Mouse (Mus musculus): ENCODE measurements around the gene Fbxo41. TPM values are rescaled to one million over a fixed set of nuclear protein-coding genes. Genes with fewer than 3 reads are reported as not detected.
"Not testable (repeated sequence)": the region's sequence is repeated elsewhere in the genome, so short reads cannot be mapped to it uniquely, and the experiment has no call there.

Fbxo41 gene
- polyA plus RNA-seq, 1 experiment from 2014 or later = 10.4 TPM

DNA sequence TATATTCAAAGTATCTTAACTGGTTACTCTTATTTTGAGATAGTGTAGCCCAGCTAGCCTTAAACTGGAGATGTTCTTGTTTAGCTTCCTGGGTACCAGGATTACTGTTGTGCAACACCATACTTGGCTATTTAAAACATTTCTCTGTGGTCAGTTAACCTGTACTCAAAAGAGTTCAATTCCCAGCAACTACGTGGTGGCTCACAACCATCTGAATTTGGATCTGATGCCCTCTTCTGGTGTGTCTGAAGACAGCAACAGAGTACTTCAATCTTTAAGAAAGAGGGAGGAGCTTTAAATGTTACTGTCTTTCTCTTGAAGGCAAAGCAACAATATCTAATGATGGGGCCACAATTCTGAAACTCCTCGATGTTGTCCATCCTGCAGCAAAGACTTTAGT, 43.2 kb downstream of the Fbxo41 start:
- no peaks in the 10 kb centered on the region for H3K27me3 ChIP-seq
- WGBS = 93% methylated on average over 2 of the region's 2 CpGs
- no peak overlapping the region for H3K9ac ChIP-seq
- H3K27ac ChIP-seq (replicated peaks) = no peak overlapping the region
- no peak overlapping the region for H3K4me2 ChIP-seq
- no peak for ATAC-seq (ENCODE audit: low FRiP score, low read depth)
- H3K4me1 ChIP-seq (replicated peaks) = peaks cover 26% of the 10 kb centered on the region
- peaks cover 56% of the 10 kb centered on the region for H3K36me3 ChIP-seq
- no peak overlapping the region for H3K4me3 ChIP-seq
- no peaks in the 10 kb centered on the region for H3K9me3 ChIP-seq

DNA sequence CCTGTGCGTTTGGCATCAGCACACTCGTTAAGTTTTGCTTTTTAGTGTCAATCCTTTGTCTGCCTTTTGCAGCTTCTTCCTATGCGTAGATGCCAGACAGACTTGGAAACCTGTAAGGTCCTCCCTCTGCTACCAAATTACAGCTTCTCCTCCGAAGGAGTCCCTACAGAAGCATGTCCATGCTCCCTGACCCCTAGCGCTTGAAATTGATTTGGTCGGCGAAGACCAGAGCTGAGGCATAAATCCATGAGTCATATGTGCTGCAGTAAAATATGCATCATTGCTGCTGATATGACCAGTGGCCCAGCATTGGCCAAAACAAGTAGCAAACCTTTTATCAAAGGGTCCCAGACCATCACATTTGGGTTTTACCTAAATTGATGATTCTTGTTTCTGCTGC, 50.0 kb downstream of the Fbxo41 start:
- H3K9ac ChIP-seq = peak overlapping the region; percentile 67
- WGBS = 12% methylated on average over 7 of the region's 7 CpGs
- H3K36me3 ChIP-seq = no peaks in the 10 kb centered on the region
- no peaks in the 10 kb centered on the region for H3K27me3 ChIP-seq
- H3K27ac ChIP-seq (replicated peaks) = peak overlapping the region; percentile 89
- H3K4me1 ChIP-seq (replicated peaks) = peaks cover 53% of the 10 kb centered on the region
- H3K4me3 ChIP-seq = peak overlapping the region; percentile 62
- no peak for ATAC-seq (ENCODE audit: low FRiP score, low read depth)
- no peaks in the 10 kb centered on the region for H3K9me3 ChIP-seq
- peak overlapping the region; percentile 97 for H3K4me2 ChIP-seq

DNA sequence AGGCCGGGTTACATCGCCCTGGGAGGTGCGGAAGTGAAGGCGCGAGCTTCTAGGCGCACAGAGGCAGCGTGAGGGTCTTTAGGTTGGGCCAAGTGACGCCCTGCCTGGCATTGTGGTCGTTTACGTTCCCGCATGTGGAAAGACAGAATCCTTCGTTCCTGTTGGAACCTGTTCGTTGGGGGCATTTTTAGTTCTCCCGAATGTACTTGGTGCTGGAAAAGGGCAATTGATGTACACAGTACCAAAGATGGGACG, 50.5 kb downstream of the Fbxo41 start:
- Histone ChIP-seq H3K27ac (replicated peaks) (peak overlapping the region; percentile 89), H3K9me3 (no peaks in the 10 kb centered on the region), H3K4me3 (peak overlapping the region; percentile 62), H3K4me1 (replicated peaks) (peaks cover 50% of the 10 kb centered on the region), H3K27me3 (no peaks in the 10 kb centered on the region), H3K4me2 (peak overlapping the region; percentile 97), H3K9ac (peak overlapping the region; percentile 67), H3K36me3 (no peaks in the 10 kb centered on the region)
- no peak for ATAC-seq (ENCODE audit: low FRiP score, low read depth)
- under 1% methylated on average over 15 of the region's 15 CpGs for WGBS

DNA sequence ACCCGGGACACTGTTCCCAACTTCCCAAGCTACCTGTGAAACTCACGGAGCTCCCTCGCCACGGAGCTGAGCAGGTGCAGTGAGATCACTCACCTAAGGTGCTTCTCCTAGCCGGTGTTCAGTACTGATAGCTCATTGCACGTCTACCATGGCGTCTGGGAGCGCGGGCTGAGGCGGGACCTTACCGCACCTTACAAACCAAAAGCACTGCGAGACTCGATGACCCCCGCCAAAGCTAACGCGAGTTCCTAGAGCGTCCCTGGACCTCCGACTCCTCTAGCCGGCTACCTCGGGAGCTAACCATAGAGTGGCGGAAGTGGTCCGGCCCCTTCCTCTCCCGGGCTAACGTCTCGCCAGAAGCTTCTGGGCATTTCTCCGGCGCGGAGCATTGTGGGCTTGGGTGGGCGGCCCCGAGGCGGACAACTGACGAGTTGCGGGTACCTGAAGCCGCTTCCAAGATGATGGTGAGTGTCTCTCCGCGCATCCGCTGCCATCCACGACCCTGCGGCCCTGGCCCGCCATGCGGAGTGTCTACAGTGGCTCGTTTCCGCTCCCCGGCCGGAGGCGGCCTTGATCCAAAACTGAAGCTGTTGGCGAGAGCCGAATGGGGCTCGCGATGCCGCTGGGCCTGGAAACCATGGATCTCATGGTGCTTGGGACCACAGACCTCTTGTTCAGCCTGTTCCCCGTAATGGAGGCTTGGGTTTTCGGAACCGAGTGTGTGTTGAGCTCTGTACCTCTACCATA, 51.0 kb downstream of the Fbxo41 start, which contains the start of gene Pradc1:
TSS of gene Pradc1 (minus strand) at position 307 of the 747 bp plus-strand sequence.
- Histone ChIP-seq H3K4me1 (replicated peaks) (peaks cover 47% of the 10 kb centered on the region), H3K27me3 (no peaks in the 10 kb centered on the region), H3K36me3 (no peaks in the 10 kb centered on the region), H3K9me3 (no peaks in the 10 kb centered on the region), H3K27ac (replicated peaks) (peak within 1 kb of the TSS; percentile 89), H3K4me3 (peak within 1 kb of the TSS; percentile 62), H3K4me2 (peak within 1 kb of the TSS; percentile 97), H3K9ac (peak within 1 kb of the TSS; percentile 67)
- under 1% methylated on average over 54 of the region's 54 CpGs for WGBS
- peak; percentile 92 for ATAC-seq (ENCODE audit: low FRiP score, low read depth)

DNA sequence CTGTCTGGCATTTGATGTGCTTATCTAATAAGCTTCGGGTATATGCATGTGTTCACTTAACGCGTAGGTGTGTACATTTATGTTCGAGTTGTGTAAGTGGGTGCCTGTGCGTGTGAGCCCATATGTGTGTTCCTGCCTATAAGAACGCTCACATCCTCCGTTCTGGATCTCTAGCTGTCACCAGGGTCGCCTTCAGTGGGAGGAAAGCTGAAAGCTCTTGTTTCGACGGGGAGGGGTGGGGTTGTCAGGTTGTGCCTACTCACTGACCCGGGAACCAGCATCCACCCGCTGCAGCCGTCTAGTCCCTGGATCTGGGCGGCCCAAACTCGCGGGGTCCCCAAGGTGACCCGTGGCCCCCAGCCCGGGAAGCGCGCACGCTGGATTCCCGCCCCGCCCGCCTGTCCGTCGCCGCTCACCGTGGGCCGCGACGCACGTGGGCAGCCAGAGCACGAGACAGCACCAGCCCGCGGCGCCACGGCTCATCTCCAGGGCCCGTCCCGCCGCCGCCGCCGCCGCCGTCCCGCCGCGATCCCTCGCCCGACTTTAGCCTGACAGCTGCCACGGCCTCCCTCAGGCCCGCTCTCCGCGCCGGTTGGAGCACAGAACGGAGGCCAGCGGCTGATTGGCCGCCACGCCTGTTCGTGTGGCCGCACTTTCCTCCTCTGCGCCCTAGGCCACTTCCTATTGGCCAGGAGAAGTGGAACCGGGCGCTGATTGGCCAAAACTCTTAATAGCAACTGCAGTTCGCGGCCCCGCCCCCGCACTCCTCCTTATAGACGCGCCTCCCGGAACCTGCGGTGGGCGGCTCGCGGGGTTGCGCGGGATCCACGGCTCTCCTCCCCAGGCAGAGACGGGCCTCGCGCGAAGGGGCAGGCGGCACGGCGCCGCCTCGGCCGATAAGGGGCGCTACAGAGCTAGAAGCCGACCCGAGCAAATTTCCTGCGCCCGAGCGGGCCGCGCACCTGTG, 51.8 kb downstream of the Fbxo41 start, which contains the start of gene Cct7:
TSS of gene Cct7 (plus strand) at position 818 of the 967 bp plus-strand sequence.
- H3K27ac ChIP-seq (replicated peaks) = peak within 1 kb of the TSS; percentile 89
- H3K9ac ChIP-seq = peak within 1 kb of the TSS; percentile 67
- WGBS = 3% methylated on average over 96 of the region's 96 CpGs
- H3K4me3 ChIP-seq = peak within 1 kb of the TSS; percentile 62
- no peaks in the 10 kb centered on the region for H3K27me3 ChIP-seq
- peak; percentile 93 for ATAC-seq (ENCODE audit: low FRiP score, low read depth)
- H3K9me3 ChIP-seq = no peaks in the 10 kb centered on the region
- peak within 1 kb of the TSS; percentile 97 for H3K4me2 ChIP-seq
- peaks cover 39% of the 10 kb centered on the region for H3K4me1 ChIP-seq (replicated peaks)
- H3K36me3 ChIP-seq = peaks cover 2% of the 10 kb centered on the region; the same call in 1 of the 2 replicates

DNA sequence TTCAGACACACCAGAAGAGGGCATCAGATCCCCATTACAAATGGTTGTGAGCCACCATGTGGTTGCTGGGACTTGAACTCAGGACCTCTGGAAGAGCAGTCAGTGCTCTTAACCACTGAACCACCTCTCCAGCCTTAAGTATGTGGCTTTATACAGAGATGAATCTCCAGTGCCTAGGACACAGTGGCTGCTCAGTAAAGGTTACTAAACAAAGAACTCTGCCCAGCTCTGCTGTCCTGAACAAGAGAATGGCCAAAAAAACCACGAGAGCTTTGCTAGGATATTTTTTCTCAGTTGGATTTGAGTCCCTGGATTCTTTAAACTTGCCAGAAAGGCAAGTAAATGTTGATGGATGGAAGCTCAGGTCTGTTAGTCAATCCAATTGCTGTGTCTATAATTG, 52.7 kb downstream of the Fbxo41 start:
- ATAC-seq (ENCODE audit: low FRiP score, low read depth); H3K4me3 ChIP-seq; H3K27ac ChIP-seq (replicated peaks); H3K9ac ChIP-seq; H3K27me3 ChIP-seq; H3K9me3 ChIP-seq: not testable (repeated sequence)
- Histone ChIP-seq H3K4me1 (replicated peaks) (peaks cover 32% of the 10 kb centered on the region), H3K36me3 (peaks cover 11% of the 10 kb centered on the region; the same call in 1 of the 2 replicates), H3K4me2 (peak overlapping the region; percentile 97)
- 65% methylated on average over 1 of the region's 1 CpGs for WGBS

DNA sequence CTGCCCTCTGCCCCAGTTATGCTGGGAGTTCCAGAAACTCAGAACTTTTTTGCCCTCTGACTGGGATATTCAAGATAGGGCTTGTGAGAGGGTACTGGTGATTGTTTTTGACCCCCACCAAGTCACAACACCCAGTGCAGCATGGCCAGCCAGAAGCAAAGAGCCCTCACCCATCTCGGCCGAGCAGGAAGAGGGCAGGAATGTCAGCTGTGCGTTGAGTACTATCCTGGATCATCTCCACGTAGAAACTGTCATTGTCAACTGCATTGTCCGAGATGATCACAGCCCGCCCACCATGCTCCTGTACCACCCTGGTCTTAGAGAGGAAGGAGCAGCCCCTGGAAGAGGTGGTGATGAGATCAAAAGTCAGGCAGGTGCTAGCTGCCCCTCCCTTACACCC, 55.4 kb downstream of the Fbxo41 start:
- WGBS = 81% methylated on average over 6 of the region's 6 CpGs
- Histone ChIP-seq H3K27ac (replicated peaks) (no peak overlapping the region), H3K36me3 (peaks cover 18% of the 10 kb centered on the region; the same call in 1 of the 2 replicates), H3K4me3 (no peak overlapping the region), H3K4me2 (no peak overlapping the region), H3K27me3 (no peaks in the 10 kb centered on the region), H3K4me1 (replicated peaks) (peaks cover 6% of the 10 kb centered on the region; the same call in 1 of the 2 replicates), H3K9ac (no peak overlapping the region), H3K9me3 (no peaks in the 10 kb centered on the region)
- no peak for ATAC-seq (ENCODE audit: low FRiP score, low read depth)

DNA sequence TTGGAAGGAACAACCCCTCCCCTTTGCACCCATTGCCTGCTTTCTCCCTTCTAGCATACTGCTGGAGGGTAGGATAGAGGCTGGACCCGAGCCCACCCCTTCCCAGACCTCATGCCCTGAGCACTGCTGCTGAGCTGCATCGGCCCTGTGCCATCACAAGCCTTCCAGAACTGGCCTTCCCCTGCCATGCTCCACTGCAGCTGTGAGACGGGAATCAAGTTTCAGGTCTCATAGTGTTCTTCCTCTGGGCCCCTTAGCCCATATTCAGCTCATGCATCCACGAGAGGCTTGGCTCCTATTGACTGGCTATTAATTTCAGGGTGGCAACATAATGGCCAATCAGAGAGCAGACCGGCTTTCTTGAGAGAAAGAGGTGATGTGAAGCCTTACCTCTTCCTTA, 57.5 kb downstream of the Fbxo41 start:
- no peak overlapping the region for H3K4me2 ChIP-seq
- no peak for ATAC-seq (ENCODE audit: low FRiP score, low read depth)
- H3K36me3 ChIP-seq = peaks cover 32% of the 10 kb centered on the region; the same call in 1 of the 2 replicates
- no peak overlapping the region for H3K27ac ChIP-seq (replicated peaks)
- no peak overlapping the region for H3K4me3 ChIP-seq
- 84% methylated on average over 5 of the region's 5 CpGs for WGBS
- H3K9ac ChIP-seq = no peak overlapping the region
- H3K27me3 ChIP-seq = no peaks in the 10 kb centered on the region
- H3K4me1 ChIP-seq (replicated peaks) = 0 out of 2 replicates have a peak, but pooled peaks cover under 1% of the 10 kb centered on the region
- no peaks in the 10 kb centered on the region for H3K9me3 ChIP-seq

DNA sequence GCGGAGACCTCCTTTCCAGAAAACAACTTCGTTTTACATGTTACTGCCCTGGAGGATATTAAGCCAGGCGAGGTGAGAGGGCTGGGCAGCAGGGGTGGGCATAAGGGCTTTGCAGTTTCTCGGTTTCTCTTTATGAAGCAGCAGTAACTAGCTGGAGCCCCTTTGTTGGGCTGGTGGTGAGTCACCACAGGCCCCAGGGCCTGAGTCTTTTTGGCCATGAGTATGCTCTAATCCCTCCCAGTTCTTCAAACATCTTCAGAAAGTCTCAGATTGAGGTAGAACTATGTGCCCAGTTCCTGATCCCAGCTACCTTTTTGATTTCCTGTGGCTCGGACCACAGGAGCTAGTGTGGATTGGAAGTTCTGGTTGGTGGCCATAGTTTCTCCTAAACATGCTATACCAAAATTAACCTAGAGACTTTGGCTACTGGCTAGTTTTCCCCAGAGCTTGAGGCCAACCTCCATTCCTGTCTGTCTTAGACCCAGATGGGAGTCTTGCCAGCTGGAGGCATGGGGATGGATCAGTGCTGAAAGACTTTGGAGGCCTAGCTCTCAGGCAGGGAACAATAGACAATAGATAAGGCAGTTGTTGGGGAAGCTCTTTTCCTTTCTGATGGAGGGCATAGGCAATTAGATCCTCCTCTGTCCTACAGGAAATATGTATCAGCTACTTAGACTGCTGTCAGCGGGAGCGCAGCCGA, 58.4 kb downstream of the Fbxo41 start:
- H3K9me3 ChIP-seq = no peaks in the 10 kb centered on the region
- no peak for ATAC-seq (ENCODE audit: low FRiP score, low read depth)
- no peak overlapping the region for H3K9ac ChIP-seq
- H3K36me3 ChIP-seq = peaks cover 40% of the 10 kb centered on the region; the same call in 1 of the 2 replicates
- 92% methylated on average over 8 of the region's 8 CpGs for WGBS
- H3K4me1 ChIP-seq (replicated peaks) = no peaks in the 10 kb centered on the region
- H3K27ac ChIP-seq (replicated peaks) = no peak overlapping the region
- H3K27me3 ChIP-seq = no peaks in the 10 kb centered on the region
- no peak overlapping the region for H3K4me3 ChIP-seq
- no peak overlapping the region for H3K4me2 ChIP-seq

DNA sequence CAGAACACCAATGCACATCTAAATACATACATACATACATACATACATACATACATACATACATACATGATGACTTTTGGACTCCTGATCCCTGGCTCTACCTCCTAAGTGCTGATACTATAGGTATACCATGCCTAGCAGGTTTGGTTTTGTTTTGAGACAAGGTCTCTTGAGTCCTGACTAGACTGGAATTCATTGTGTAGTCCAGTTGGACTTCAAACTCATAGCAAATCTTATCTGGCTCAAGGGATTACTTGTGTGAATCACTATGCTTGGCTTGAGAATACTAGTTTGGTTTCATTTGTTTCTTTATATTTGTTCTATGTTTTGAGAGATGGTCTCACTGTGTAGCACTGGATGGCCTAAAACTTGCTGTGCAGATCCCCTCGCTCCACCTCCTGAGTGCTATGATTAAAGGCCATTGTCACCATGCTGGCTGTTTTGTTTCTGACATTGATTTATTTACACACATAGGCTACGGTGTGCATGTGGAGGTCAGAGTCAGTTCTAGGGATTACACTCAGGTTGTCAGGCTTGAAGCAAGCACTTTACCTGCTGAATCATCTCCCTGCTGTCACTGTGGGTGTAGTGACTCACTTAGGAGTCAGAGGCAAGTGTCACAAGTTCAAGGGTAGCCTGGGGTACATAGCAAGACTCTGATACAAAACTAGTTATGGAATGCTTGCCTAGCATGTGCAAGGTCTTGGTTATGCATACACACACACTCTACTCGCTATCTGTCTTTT, 59.1 kb downstream of the Fbxo41 start:
- no peaks in the 10 kb centered on the region for H3K9me3 ChIP-seq
- peaks cover 48% of the 10 kb centered on the region; the same call in 1 of the 2 replicates for H3K36me3 ChIP-seq
- WGBS = 80% methylated on average over 3 of the region's 3 CpGs

DNA sequence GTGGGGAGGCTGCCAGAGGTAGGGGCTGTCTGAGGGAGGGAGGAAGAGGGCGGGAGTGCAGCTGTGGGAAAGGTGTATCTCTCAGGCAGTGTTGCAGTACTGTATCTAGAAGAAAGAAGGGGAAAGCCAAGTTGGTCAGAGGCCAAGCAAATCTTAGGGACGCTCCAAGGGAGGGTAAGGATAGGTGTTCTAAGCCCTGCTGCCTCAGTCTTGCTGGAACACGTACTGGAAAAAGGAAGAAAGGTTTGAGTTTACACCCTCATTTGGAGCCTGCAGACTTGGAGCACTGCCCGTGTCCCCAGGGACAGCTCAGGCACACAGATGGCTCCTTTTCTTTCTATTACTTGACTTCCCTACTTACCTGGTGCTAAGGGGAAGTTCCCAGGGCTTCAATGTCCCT, 61.7 kb downstream of the Fbxo41 start:
- H3K9ac ChIP-seq = no peak overlapping the region
- H3K4me1 ChIP-seq (replicated peaks) = no peaks in the 10 kb centered on the region
- H3K36me3 ChIP-seq = peaks cover 52% of the 10 kb centered on the region
- H3K27me3 ChIP-seq = no peaks in the 10 kb centered on the region
- no peak overlapping the region for H3K27ac ChIP-seq (replicated peaks)
- H3K4me3 ChIP-seq = no peak overlapping the region
- no peak for ATAC-seq (ENCODE audit: low FRiP score, low read depth)
- no peak overlapping the region for H3K4me2 ChIP-seq
- no peaks in the 10 kb centered on the region for H3K9me3 ChIP-seq
- 96% methylated on average over 4 of the region's 4 CpGs for WGBS

More for the DNA sequence above, 59.1 kb downstream of the Fbxo41 start:
- H3K27me3 ChIP-seq = no peaks in the 10 kb centered on the region
- H3K27ac ChIP-seq (replicated peaks) = no peak overlapping the region
- no peak overlapping the region for H3K4me2 ChIP-seq
- H3K4me1 ChIP-seq (replicated peaks) = no peaks in the 10 kb centered on the region
- H3K4me3 ChIP-seq = no peak overlapping the region
- H3K9ac ChIP-seq = no peak overlapping the region
- ATAC-seq (ENCODE audit: low FRiP score, low read depth) = no peak
